Mouse (Mus musculus): ENCODE results near the gene Dguok.
A peak's percentile ranks its signal among the peaks of the same experiment; 100 is the strongest.

The Dguok gene

DNA sequence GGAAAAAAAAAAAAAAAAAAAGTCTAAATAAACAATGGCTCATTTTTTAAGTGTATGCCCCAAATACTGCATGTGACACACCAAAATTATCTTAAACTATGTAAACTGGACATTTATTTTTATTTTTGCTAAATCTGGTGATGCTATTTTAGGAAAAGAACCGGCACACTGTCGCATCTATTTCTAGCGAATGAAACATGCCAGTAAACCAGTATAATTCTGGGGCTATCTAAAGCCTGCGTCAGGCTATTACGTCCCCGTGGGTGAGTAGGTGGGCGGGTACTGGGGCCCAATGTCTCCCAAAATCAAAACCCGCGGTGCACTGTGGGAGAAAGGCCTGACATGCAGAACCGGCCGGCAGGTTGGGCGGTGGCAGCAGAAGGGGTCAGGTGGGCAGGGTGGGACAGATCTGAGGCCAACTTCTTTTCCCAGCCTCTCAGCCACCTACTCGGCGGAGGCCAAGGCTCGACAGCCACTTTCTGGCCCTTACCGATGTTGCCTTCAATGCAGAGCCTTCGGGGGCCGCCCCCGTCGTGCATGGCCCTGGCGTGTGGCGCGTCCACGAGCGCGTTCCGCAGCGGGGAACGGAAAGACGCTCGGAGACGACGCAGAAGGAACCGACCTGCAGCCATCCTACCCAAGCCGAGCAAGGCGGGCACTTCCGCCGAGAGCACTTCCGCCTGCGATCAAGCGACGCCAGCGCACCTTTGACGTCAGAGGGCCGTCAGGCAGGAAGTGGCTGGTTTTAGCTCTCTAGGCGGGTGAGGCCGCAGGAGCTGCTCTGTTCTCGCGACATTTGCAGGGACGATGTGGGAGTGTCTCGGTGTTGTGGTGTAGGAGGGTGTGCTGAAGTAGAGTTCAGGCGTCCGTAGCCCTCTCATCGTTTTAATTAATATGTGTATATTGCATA is at the start of gene Dguok:
Gene Dguok, minus strand, starts transcription at position 712 of the 910 bp plus-strand sequence.
- DNase-seq (ENCODE audit: low read depth, low spot score): peak; percentile 99

DNA sequence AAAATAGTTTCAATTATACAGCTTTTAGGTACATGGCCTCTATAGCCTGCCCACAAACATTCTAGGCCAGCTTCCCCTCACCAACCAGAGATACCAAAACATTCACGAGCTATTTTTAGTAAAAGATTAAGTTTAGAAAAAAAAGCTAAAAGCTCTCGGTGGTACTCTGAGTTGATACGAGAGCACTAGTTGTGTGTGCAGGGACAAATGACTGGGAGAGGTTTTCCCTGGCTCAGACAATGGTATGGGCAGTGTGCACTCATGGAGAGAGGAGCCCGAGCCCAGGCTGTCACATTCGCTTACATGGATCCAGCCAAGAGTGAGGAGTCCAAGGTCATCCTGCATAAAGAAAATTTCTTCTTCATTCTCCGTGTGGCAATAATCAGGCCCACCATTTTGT is 49.2 kb upstream of the Dguok start:
- no peak for DNase-seq (ENCODE audit: low read depth, low spot score)

DNA sequence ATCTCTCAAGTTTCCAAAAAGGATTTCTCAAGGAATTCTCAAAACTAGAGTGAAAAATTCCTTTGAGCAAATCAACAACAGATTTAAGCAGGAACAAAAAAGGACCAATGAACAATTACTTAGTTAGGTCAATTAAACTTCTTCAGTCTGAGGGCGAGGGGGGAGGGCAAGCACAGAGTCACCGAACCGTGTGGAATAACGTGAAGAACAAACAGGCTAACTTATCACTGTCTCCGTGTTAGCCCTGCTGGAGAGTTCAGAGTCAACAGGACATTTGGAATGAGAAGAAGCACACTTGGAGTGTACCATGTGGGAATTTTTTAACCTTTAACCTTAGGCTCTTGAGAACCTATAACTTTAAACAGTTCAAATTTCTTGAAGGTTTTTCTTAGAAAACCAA is 41.6 kb upstream of the Dguok start:
- DNase-seq (ENCODE audit: low read depth, low spot score): no peak

DNA sequence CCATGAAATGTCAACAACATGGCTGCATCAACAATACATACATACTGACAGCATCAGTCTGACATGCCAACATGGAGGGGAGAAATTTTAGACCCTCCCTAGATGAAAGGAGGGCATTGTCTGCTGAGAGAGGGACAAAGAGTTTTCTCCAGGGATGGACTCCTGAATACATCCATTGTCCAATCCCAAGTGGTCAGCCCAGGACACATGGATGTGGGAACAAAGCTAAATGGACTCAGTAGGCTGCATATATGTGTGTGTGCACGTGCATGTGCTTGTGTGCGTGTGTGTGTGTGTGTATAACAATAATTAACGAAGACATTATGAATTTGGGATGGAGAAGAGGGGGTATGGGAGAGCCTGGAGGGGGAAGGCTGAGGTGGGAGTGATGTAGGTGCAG is 39.0 kb upstream of the Dguok start:
- DNase-seq (ENCODE audit: low read depth, low spot score): no peak

DNA sequence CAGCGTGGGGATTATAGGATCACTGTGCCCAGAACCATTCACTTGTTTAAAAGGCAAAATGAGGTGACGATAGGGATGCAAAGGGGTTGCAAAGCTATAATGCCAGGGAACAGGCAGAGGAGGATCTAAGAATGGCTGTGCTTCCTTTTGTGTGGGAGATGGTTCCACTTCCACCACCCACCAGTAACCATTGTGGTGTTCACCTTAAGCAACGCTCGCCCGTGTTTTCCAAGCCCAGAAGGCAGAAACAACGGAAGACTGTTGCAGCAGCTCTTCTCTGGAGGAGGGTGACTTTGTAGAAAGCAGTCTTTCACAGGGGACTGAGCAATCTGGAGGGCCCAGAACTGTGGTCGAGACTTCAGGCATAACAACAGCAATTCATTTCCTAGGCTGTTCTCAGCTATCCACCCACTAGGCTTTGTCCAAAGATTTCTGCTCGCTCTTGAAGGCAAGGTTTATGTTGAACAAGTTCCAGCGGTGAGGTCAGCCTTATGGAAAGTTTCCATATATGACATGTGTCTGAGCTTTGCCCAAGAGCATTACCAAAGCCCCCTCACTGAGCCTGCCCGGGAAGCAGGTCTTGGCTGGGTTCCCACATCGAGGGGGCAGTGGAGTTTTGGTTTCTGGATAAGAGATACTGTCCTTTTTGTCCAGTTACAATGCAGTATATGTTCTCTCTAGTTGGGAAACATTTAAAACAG is 35.1 kb upstream of the Dguok start:
- peak; percentile 17 for DNase-seq (ENCODE audit: low read depth, low spot score)

DNA sequence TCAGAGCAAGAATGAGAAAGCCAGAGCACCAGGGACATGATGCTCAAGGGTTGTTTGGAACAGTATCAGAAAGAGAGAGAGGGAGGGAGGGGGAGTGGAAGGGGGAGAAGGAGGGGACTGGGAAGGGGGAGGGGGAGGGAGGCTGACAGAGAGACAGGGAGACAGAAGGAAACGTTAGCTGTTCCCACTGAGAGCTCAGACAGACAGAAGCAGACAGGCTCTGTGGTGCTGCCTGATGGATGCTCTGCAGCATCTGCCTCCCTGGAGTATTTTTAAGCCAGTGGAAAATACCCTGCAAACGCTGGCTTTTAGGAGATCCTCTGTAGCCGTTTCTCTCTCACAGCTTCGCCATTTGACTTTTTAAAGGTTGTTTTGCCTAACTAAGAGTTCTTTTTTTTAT is 33.2 kb upstream of the Dguok start:
- no peak for DNase-seq (ENCODE audit: low read depth, low spot score)

DNA sequence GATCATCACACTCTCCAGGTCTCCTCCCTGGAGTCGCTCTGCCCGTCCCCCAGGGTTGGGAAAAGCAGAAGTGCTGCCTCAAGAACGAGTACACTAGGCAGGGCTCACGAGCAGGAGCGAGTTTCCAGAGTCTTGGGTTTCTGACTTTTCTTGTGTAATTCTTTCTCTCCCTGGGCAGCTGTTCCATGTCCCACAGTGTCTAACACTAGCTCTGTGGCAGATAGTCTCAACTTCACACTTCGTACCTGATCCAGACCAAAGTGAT is 30.0 kb upstream of the Dguok start:
- DNase-seq (ENCODE audit: low read depth, low spot score): no peak

DNA sequence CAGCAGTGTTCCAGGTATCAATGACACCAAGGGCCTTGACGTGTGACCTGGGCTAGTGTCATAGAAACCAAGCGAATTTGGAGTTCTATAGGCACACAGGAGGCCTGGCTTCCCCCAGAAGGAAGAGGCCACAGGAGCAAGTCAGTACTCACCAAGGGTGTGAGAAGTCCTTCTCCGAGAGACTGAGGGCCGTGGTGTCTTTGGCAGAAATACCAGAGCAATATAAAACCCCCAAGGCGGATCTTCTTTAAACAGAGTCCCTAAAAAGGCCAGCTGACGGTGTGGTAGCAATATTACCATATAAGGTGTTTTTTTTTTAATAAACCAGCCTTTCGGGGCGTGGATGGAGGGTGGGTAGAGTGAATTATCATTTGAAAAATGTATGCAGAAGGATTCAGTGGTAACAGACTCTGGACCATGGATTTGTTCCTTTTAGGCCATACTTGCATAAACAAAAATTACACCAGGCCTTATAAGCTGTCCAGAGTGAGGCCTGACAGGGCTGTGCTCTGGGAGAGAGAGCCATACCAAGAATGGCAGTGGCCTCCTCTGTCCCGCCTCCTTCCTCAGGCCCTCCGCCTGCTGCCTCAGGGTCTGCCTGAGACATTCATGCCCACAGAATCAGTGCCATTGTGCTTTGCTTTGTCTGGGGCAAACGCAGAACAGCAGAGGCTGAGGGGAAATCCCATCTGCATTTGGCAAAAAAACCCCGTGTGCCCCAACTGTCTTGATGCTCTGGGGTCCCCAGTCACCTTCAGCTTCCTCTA is 29.4 kb upstream of the Dguok start, which contains the start of gene Actg2:
Gene Actg2, minus strand, starts transcription at position 238 of the 767 bp plus-strand sequence.
- DNase-seq (ENCODE audit: low read depth, low spot score): no peak

DNA sequence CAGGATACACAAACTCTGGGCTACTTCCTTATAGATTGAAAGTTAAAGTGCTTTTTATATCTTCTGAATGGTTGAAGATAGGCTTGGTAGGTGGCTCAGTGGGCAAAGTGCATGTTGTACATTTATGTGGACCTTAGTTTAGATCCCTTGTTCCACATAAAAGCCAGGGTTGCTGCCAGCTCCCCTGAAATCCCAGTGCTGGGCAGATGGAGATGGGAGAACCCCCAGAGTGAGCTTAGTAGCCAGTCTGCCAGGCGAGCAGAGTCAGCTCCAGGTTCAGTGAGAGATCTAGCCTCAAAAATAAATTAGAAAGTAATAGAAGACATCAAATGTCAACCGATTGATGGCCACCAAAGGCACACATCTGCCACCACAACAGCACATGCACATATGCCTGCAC is 25.8 kb upstream of the Dguok start:
- no peak for DNase-seq (ENCODE audit: low read depth, low spot score)

DNA sequence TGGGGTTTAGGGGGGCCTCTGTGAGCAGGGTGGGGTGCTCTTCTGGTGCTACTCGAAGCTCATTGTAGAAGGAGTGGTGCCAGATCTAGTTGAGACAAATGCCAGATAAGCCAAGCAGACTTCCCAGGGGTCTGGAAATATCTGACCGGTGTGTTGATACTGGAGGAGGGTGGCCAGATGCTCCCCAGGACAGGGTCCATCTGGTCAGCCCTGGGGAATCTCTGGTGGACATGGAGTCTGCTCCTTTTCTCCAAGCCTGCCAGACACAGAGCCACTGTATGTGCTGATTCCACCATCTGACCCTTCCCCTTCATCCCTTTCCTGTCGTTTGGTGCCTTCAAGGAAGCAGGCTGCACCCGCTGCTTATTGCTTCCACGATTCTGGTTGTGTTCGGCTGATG is 16.4 kb upstream of the Dguok start:
- DNase-seq (ENCODE audit: low read depth, low spot score): no peak

DNA sequence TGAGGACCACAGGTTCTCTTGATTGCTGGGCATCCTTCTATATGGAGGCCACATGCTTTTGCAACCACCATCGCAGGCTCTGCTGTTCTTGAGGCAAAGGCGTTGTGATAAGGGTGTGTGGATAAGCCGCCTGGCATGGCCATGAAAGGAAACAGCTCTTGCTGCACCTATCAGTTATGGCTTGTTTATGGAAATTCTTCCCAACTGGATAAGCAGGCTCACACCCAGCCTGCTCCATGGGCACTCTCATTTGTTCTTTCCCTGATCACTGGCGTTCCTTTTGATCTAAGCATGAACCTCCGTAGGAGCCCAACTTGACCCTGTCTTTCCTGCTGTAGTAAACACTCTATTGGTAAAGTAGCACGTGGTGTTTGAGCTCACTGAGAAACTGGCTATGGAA is 15.0 kb upstream of the Dguok start:
- no peak for DNase-seq (ENCODE audit: low read depth, low spot score)

DNA sequence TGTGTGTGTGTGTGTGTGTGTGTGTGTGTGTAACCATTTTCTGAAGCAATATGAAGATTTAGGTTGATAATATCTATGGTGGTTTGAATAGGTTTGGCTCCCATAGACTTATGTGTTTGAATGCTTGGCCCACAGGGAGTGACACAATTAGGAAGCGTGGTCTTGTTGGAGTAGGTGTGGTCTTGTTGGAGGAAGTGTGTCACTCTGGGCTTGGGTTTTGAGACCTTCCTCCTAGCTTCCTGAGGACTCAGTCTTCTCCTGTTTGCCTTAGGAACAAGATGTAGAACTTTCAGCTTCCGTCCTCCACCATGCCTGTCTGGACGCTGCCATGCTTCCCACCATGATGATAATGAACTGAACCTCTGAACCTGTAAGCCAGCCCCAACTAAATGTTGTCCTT is 11.9 kb upstream of the Dguok start:
- no peak for DNase-seq (ENCODE audit: low read depth, low spot score)

DNA sequence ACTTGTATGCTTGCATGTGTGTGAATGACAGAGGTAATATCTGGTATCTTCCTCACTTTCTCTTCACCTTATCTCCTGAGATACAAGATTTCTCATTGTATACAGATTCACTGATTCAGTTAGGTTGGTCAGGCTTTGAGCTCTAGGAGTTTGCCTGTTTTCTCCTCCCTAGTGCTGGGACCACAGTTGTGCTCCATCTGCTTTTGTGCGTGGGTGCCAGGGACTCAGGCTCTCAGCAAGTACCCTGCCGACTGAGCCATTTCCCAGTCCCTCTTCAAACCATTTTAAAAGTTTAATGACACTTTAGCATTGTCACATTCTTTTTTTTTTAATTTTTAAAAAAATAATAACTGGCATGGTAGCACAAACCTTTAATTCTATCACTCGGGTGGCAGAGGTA is 8.4 kb upstream of the Dguok start:
- no peak for DNase-seq (ENCODE audit: low read depth, low spot score)

DNA sequence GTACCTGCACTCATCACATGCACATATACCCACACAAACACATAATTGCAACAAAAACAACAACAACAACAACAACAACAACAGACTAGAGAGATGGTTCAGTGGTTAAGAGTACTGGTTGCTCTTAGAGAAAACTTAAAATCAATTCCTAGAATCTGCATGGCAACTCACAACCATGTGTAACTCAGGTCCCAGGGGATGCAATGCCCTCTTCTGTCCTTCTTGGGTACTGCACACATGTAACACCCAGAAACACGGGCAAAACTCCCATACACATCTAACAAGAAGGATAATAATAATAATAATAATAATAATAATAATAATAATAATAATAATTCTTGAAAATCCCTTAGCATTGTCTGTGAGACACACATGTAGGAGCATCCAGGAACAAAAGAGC is 5.7 kb upstream of the Dguok start:
- DNase-seq (ENCODE audit: low read depth, low spot score): peak; percentile 57

DNA sequence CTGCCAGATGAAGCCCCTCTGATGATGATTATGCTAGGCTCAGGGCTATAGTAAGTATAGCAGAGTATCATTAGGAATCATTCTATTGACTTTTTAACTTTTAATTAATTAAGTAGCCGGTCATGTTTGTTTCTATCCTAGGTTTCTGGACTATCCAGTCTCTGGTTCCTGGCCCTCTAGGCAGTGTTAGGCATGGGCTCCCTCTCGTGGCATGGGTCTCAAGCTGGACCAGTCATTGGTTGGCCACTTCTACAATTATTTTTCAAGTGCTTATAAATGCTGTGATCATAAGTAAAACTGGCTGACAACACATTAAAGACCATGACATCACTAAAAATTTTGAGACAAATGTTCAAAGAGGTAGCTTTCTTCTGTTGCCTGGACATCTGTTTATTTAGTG is 3.4 kb upstream of the Dguok start:
- DNase-seq (ENCODE audit: low read depth, low spot score): no peak

DNA sequence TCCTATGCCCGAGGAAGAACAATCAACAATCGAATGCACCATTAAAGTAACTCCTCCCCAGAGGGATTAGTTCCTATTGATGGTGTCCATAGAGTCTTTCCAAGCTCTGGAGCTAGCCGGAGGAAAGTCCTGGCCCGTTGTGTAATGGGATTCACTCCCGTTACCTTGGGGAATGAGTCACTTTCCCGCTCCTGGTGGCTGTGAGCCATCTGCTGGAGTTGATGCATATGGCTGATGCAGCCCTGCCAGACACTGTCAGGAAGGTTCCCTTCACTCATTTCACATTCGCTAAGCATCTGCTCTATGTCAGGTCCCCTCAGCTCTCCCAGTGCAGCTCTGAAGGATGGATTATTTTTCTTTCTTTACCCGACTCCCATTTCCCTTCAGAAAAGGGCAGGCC is 2.7 kb upstream of the Dguok start:
- DNase-seq (ENCODE audit: low read depth, low spot score): no peak

DNA sequence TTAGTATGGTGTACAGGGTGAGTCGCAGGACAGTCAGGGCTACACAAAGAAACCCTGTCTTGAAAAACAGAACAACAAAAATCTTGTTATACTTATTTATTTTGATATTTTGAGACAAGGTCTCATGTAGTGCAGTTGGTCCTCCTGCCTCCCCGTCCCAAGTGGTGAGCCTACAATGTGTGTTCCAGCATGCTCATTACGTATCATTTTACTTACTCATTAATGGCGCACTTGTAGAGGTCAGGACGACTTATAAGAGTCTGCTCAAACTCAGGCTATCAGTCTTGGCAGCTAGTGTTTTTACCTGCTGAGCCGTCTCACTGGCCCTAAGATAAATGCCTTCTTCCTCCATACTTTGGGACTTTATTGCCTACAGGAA is 388 bp upstream of the Dguok start:
- no peak for DNase-seq (ENCODE audit: low read depth, low spot score)

DNA sequence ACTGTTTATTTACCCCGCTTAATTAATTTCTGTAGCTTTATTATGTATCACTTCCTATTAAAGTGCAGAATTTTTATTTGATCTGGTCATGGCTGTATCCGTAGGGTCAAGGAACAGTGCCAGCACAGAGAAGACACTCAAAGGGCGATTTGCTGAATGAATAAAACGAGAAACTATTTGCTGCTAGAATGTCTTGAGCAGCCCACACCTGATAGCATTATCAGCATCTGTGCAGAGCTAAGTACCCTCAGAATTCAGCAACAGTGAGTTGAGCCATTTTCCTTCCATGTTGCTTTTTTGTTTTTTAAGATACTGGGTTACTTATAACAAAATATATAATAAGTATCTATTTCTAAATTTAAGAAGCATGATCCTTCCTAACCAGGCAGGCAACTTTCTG is 1.2 kb downstream of the Dguok start:
- DNase-seq (ENCODE audit: low read depth, low spot score): no peak

DNA sequence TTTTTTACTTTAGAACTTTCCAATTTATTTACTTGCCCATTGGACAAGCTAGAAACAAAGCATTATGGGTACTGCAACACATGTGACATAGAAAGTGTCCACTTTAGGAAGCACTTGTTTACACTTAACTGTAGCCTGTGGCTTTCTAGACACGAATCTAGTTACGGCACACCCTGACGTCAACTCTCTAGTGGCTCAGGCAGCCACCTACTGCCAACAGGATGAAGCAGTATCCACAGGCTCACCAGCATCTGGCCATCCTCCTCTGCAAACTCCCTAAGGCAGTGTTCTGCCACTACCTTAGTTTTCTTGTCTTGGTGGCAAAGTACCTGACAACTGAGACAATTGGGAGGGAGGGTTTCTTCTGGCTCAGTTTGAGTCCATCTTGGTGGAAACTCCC is 3.4 kb downstream of the Dguok start:
- DNase-seq (ENCODE audit: low read depth, low spot score): no peak

DNA sequence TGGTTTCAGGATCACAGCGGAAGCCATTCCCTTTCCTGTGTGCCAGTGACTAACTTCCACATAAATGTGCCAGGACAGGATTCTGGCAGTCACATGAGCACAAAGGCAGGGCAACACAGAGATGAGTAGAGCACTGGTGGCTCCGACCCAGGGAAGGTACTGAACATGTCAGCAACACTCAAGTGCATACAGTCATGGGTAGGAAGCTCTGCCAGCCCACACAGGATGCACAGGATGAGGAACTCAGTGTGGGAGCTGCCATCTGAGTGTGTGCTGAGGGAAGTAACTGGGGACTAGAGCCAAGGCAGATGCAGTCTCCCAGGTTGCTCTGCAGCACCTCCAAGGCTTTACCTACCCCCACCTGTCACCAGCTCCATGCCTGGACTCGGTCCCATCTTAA is 4.1 kb downstream of the Dguok start:
- no peak for DNase-seq (ENCODE audit: low read depth, low spot score)

DNA sequence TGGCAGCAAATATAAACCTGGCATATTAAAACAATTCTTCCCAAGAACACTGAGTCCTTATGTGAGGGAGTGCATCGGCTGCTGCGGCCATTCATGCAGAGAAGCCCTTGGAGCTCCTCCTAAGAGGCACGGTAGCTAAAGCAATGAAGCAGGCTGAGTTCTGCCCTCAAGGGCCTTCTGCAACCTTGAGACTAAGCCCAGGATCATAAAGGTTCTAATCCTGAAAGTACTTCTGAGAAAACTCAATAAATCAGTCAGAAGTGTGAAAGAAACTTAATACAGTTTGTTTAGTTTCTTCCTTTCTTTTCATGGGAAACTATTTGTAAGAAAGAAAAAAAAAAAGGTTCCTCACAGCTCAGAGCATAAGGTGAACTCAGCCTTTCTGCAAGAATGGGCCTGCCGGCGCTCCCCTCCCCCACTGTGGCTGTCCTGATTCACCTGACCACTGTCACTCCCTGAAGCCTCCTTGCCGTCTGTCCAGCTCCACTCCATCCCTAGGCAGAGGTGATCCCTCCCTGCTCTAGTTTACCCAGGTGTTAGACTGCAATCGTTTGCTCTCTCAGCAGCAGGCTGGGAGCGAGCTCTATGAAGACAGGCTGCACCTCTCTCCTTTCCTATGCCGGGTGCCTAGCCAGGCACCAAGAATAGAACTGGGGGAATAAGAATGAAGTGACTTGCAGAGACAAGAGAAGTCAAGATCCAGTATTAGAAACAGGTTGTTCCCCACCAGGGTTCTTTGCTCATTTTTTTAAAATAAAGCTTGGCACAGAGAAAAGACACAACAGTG is 5.1 kb downstream of the Dguok start:
- peak; percentile 52 for DNase-seq (ENCODE audit: low read depth, low spot score)

DNA sequence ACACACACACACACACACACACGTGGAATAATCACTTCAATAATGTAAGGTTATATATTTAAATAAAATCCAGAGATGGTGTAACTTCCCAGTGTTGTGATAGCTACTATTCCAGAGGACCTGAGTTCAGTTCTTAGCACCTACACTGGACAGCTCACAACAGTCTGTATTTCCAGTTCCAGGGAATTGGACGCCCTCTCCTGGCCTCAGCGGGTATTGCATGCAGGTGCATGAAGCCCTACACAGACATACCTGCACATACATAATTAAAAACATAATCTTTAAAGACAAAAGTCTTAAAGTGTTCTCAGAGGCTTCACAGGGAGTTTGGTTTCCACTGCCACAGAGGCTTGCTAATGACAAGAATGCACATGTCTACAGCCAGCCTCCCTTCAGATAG is 6.3 kb downstream of the Dguok start:
- no peak for DNase-seq (ENCODE audit: low read depth, low spot score)
